Mouse (Mus musculus) stomach, embryonic 15.5 days (tissue): ENCODE data around the gene Tmbim6. TPM values are rescaled to one million over a fixed set of nuclear protein-coding genes. Genes with fewer than 3 reads are reported as not detected.

ENCODE experiments used
- ATAC-seq: fragments of 200-750 bp; cut with Nextera tagmentation; 2 replicates; pipeline ENCODE4 v1.8.0; 2017; ENCODE audit warnings: low read depth, moderate number of reproducible peaks, moderate TSS enrichment; ENCODE audit not compliant: insufficient read depth, low FRiP score
- H3K27ac ChIP-seq: fragments of 300-500 bp; sonication (generic); 2 replicates; pipeline ENCODE4 v1.5.1; 2015; ENCODE audit warnings: mild to moderate bottlenecking, inconsistent platforms
- H3K27me3 ChIP-seq: fragments of 300-500 bp; sonication (generic); replicated peaks from 2 replicates; pipeline ENCODE4 v1.6.1; 2015; ENCODE audit warnings: inconsistent platforms
- H3K36me3 ChIP-seq: fragments of 300-500 bp; sonication (generic); 2 replicates; pipeline ENCODE4 v1.6.1; 2015; ENCODE audit warnings: inconsistent platforms
- H3K4me1 ChIP-seq: fragments of 300-500 bp; sonication (generic); 2 replicates; pipeline ENCODE4 v1.6.1; 2015; ENCODE audit warnings: inconsistent platforms
- H3K4me2 ChIP-seq: fragments of 300-500 bp; sonication (generic); 2 replicates; pipeline ENCODE4 v1.6.1; 2015; ENCODE audit warnings: mild to moderate bottlenecking, inconsistent platforms
- H3K4me3 ChIP-seq: fragments of 300-500 bp; sonication (generic); replicated peaks from 2 replicates; pipeline ENCODE4 v1.5.1; 2015; ENCODE audit warnings: inconsistent platforms
- H3K9ac ChIP-seq: fragments of 300-500 bp; sonication (generic); 2 replicates; pipeline ENCODE4 v1.6.1; 2015; ENCODE audit warnings: inconsistent platforms
- H3K9me3 ChIP-seq: fragments of 300-500 bp; sonication (generic); 2 replicates; pipeline ENCODE4 v1.6.1; 2016; ENCODE audit warnings: inconsistent platforms
- WGBS: fragments of 180-500 bp; shearing (Covaris S2); methylation state at CpG from one replicate; pipeline ENCODE4 v1.1.7; 2015; 5-methylcytosine and 5-hydroxymethylcytosine counted together
- polyA plus RNA-seq: library from polyadenylated mRNA; unstranded; fragments of >200 nt; fragmentation: Nextera tagmentation; extraction: Ambion mirVana; gene quantifications from 2 replicates; pipeline ENCODE4 v1.2.1, GENCODE M21; 2015

The Tmbim6 gene
- polyA plus RNA-seq, 1 experiment from 2014 or later: 426 TPM

DNA sequence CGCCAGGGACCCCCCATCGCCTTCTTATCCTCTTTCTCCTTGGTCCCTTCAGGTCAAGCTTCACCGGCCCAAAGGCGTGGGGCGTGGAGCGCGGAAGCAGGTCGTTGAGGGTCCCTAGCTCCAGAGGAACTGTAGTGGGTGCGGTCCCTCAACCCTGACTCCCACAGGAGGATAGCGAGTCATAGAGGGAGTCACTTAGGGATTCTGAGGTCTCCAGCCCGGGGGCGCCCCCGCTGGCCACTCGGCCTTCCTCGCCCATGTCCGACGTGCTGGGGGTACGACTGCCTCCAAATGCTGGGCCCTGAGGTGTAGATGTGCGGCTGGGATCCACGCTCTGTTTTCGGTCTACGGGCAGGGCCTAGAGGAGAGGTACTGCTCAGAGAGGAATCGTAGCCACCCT, 29.9 kb downstream of the Tmbim6 start:
- H3K27ac ChIP-seq: no peak overlapping the region
- ATAC-seq: no peak
- WGBS: 92% methylated on average over 23 of the region's 23 CpGs
- no peak overlapping the region for H3K9ac ChIP-seq
- H3K9me3 ChIP-seq: no peaks in the 10 kb centered on the region
- no peaks in the 10 kb centered on the region for H3K27me3 ChIP-seq
- peaks cover 22% of the 10 kb centered on the region for H3K4me1 ChIP-seq
- peaks cover 13% of the 10 kb centered on the region for H3K36me3 ChIP-seq
- no peak overlapping the region for H3K4me2 ChIP-seq
- H3K4me3 ChIP-seq: no peak overlapping the region

- Histone ChIP-seq H3K36me3 (peaks cover 13% of the 10 kb centered on the region), H3K4me2 (no peak overlapping the region), H3K27ac (no peak overlapping the region), H3K9ac (no peak overlapping the region), H3K4me3 (no peak overlapping the region), H3K4me1 (peaks cover 26% of the 10 kb centered on the region), H3K9me3 (no peaks in the 10 kb centered on the region), H3K27me3 (no peaks in the 10 kb centered on the region)
- no peak for ATAC-seq
- WGBS: 93% methylated on average over 10 of the region's 10 CpGs
These were observed 30.4 kb downstream of the Tmbim6 start for GRCm38 (mm10) chr15:99423131-99423530.

GRCm38 (mm10) chr15:99423884-99424283, 31.2 kb downstream of the Tmbim6 start:
- H3K27me3 ChIP-seq: no peaks in the 10 kb centered on the region
- no peak for ATAC-seq

GRCm38 (mm10) chr15:99430394-99430793, 37.7 kb downstream of the Tmbim6 start:
- H3K9ac ChIP-seq: no peak overlapping the region
- H3K4me3 ChIP-seq: no peak overlapping the region
- no peaks in the 10 kb centered on the region for H3K9me3 ChIP-seq
- ATAC-seq: no peak
- H3K4me1 ChIP-seq: peaks cover 9% of the 10 kb centered on the region
- H3K36me3 ChIP-seq: peaks cover 19% of the 10 kb centered on the region
- WGBS: 75% methylated on average over 8 of the region's 8 CpGs
- H3K27me3 ChIP-seq: no peaks in the 10 kb centered on the region
- no peak overlapping the region for H3K27ac ChIP-seq
- H3K4me2 ChIP-seq: no peak overlapping the region

More at GRCm38 (mm10) chr15:99423884-99424283, 31.2 kb downstream of the Tmbim6 start:
- Histone ChIP-seq H3K4me3 (no peak overlapping the region), H3K27ac (no peak overlapping the region), H3K36me3 (peaks cover 13% of the 10 kb centered on the region), H3K4me2 (no peak overlapping the region), H3K4me1 (peaks cover 26% of the 10 kb centered on the region), H3K9ac (no peak overlapping the region), H3K9me3 (no peaks in the 10 kb centered on the region)
- WGBS: 87% methylated on average over 9 of the region's 9 CpGs

GRCm38 (mm10) chr15:99431063-99431462, 38.4 kb downstream of the Tmbim6 start:
- Histone ChIP-seq H3K4me3 (no peak overlapping the region), H3K36me3 (peaks cover 13% of the 10 kb centered on the region), H3K9me3 (no peaks in the 10 kb centered on the region), H3K4me2 (no peak overlapping the region), H3K4me1 (peaks cover 12% of the 10 kb centered on the region), H3K27ac (no peak overlapping the region), H3K9ac (no peak overlapping the region), H3K27me3 (no peaks in the 10 kb centered on the region)
- ATAC-seq: no peak
- 88% methylated on average over 10 of the region's 10 CpGs for WGBS

DNA sequence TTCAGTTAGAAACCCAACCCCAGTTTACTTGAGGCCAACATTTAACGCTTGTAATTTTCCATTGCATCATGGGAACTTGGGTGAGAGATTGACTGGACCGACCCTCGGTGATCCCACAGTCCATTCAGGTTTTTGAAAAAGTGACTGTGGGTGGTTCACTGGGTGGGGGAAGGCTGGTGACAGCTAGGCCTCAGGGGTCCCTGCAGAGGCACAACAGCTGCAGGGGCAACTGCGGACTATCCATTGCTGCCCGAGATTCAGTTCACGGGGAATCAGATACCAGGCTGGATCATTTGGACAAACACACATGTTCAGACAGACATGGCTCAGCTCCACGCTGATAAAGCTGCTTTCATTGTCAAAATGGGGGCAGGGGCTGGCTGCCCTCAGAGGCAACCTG, 38.8 kb downstream of the Tmbim6 start:
- H3K9me3 ChIP-seq: no peaks in the 10 kb centered on the region
- H3K4me1 ChIP-seq: peaks cover 14% of the 10 kb centered on the region
- 78% methylated on average over 7 of the region's 7 CpGs for WGBS
- H3K36me3 ChIP-seq: peaks cover 10% of the 10 kb centered on the region
- no peaks in the 10 kb centered on the region for H3K27me3 ChIP-seq
- no peak overlapping the region for H3K4me3 ChIP-seq
- H3K4me2 ChIP-seq: no peak overlapping the region
- no peak overlapping the region for H3K27ac ChIP-seq
- H3K9ac ChIP-seq: no peak overlapping the region
- no peak for ATAC-seq

DNA sequence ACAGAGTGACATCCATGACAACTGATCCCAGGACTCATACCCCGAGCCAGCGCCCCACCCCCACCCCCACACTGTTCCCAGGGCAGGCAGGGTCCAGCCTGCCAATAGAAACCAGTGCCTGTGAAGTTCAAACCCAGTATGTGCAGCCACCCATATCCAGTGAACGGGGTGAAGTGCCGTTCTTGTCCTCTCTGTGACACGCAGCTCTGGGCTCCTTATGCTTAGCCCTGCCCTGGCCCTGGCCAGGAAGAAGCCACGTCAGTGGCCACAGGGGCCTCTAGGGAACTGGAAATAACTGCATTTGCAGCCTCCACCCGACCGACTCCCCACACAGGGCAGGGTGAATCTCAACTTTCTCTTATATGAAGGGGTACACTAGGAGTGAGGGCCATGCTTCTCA, 39.3 kb downstream of the Tmbim6 start:
- 75% methylated on average over 8 of the region's 8 CpGs for WGBS
- ATAC-seq: no peak
- no peak overlapping the region for H3K4me3 ChIP-seq
- H3K27ac ChIP-seq: no peak overlapping the region
- no peak overlapping the region for H3K9ac ChIP-seq
- no peaks in the 10 kb centered on the region for H3K27me3 ChIP-seq
- no peak overlapping the region for H3K4me2 ChIP-seq
- H3K9me3 ChIP-seq: no peaks in the 10 kb centered on the region
- peaks cover 16% of the 10 kb centered on the region for H3K4me1 ChIP-seq
- H3K36me3 ChIP-seq: peaks cover 10% of the 10 kb centered on the region

GRCm38 (mm10) chr15:99433081-99433718, 40.5 kb downstream of the Tmbim6 start:
- ATAC-seq: no peak
- H3K4me3 ChIP-seq: no peak overlapping the region
- H3K27ac ChIP-seq: no peak overlapping the region
- H3K36me3 ChIP-seq: peaks cover 10% of the 10 kb centered on the region
- no peak overlapping the region for H3K9ac ChIP-seq
- H3K4me1 ChIP-seq: peaks cover 16% of the 10 kb centered on the region
- no peaks in the 10 kb centered on the region for H3K9me3 ChIP-seq
- H3K27me3 ChIP-seq: no peaks in the 10 kb centered on the region
- H3K4me2 ChIP-seq: no peak overlapping the region
- 85% methylated on average over 16 of the region's 16 CpGs for whole genome bisulfite sequencing

- Histone ChIP-seq H3K27me3 (no peaks in the 10 kb centered on the region), H3K36me3 (peaks cover 10% of the 10 kb centered on the region), H3K27ac (no peak overlapping the region), H3K9ac (no peak overlapping the region), H3K4me2 (no peak overlapping the region), H3K4me1 (peaks cover 20% of the 10 kb centered on the region), H3K4me3 (no peak overlapping the region), H3K9me3 (no peaks in the 10 kb centered on the region)
- 70% methylated on average over 12 of the region's 12 CpGs for WGBS
- ATAC-seq: no peak
These were observed 41.2 kb downstream of the Tmbim6 start for GRCm38 (mm10) chr15:99433913-99434312.

- no peak overlapping the region for H3K9ac ChIP-seq
- ATAC-seq: no peak
- no peaks in the 10 kb centered on the region for H3K27me3 ChIP-seq
- H3K4me3 ChIP-seq: no peak overlapping the region
- peaks cover 45% of the 10 kb centered on the region for H3K4me1 ChIP-seq
- no peaks in the 10 kb centered on the region for H3K36me3 ChIP-seq
- H3K9me3 ChIP-seq: no peaks in the 10 kb centered on the region
- no peak overlapping the region for H3K4me2 ChIP-seq
- WGBS: 75% methylated on average over 8 of the region's 8 CpGs
- peak overlapping the region; percentile 5 for H3K27ac ChIP-seq
These were observed 46.5 kb downstream of the Tmbim6 start for GRCm38 (mm10) chr15:99438966-99439698.

DNA sequence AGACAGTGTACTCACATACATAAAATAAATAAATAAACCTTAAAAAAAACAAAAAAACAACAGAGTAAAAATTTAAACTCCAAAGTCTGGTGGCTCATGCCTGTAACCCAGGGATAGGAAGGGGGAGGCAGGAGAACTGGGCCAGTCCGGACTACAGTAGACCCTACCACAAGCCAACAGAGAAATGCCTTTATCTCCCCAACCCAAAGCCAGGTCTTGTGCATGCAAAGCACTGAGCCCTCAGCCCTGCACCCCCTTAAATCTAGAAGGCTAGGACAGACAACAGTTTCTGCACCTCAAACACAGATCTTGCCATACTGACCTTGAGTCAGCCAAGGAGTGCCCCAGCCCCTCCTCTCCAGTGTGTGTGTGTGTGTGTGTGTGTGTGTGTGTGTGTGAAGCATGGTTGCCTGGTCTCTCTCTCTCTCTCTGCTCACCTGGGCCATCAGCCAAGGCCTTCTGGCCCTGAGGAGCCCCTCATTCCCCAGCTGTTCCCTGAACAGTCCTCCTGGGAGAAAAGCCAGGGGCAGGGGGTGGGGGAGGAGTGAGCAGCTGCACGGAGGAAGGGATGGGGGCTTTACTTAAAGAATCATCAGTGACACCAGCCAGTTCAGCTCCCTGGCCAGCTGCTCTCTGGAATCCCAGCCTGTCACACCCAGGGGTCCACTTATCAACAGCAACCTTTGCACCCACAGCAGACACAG, 47.6 kb downstream of the Tmbim6 start:
- 27% methylated on average over 2 of the region's 2 CpGs for WGBS

More for the DNA sequence above, 47.6 kb downstream of the Tmbim6 start:
- H3K9me3 ChIP-seq: no peaks in the 10 kb centered on the region
- peak overlapping the region; percentile 78 for H3K27ac ChIP-seq
- peaks cover 40% of the 10 kb centered on the region for H3K4me1 ChIP-seq
- no peak overlapping the region for H3K4me3 ChIP-seq
- peak; percentile 84 for ATAC-seq
- H3K36me3 ChIP-seq: no peaks in the 10 kb centered on the region
- no peaks in the 10 kb centered on the region for H3K27me3 ChIP-seq
- H3K9ac ChIP-seq: no peak overlapping the region
- H3K4me2 ChIP-seq: peak overlapping the region; percentile 17
